In genomic region chr1:21539486-21539885, GRCm38 (mm10) we compare ENCODE assay signal across 30 mouse cellular contexts.
DNase-seq lines count a peak whose midpoint lies in the region; TF ChIP-seq lines count a peak whose summit lies in the region.
"Had no signal": no experiment of that assay in that cellular context is flagged by ENCODE, and none has a peak within 500 bp of the region (broad histone marks: within the 10 kb centered on the region; RNA-seq: fewer than 3 reads in every experiment).

No protein-coding gene starts in this region.

- TF ChIP-seq POLR2A in cerebellum, adult 2 months (IDR thresholded peaks at IDR 0.05; ENCODE audit: borderline replicate concordance, insufficient read depth, low read length): no peak

- 80% methylated on average over 2 of the region's 2 CpGs for WGBS in cerebellum, adult 2 months

- H3K4me1 ChIP-seq in cerebellum, adult 2 months (ENCODE audit: control insufficient read depth, insufficient read depth, low read length): no peaks in the 10 kb centered on the region
- H3K4me1 ChIP-seq: embryonic facial prominence, embryonic 10.5 days; embryonic facial prominence, embryonic 13.5 days; forebrain, embryonic 12.5 days had no signal

- intact Hi-C loops in left cerebral cortex, postnatal 10 days (cut with DNase I): no loop called here

- no peak for TF ChIP-seq CTCF in cerebellum, adult 2 months (IDR thresholded peaks at IDR 0.05; ENCODE audit: borderline replicate concordance, insufficient read depth, low read depth, low read length)

- no peaks in the 10 kb centered on the region for H3K27me3 ChIP-seq in cerebellum, adult 2 months (ENCODE audit: control insufficient read depth, insufficient read depth, low read length)
- H3K27me3 ChIP-seq: CH12.LX; embryonic facial prominence, embryonic 13.5 days; forebrain, embryonic 12.5 days; forebrain, embryonic 15.5 days; heart, embryonic 13.5 days; Patski had no signal

- H3K27ac ChIP-seq in cerebellum, adult 2 months (ENCODE audit: insufficient read depth, low read length): no peak overlapping the region
- H3K27ac ChIP-seq: embryonic facial prominence, embryonic 10.5 days; embryonic facial prominence, embryonic 13.5 days; forebrain, embryonic 12.5 days; forebrain, embryonic 15.5 days; heart, adult 2 months; heart, embryonic 10.5 days; heart, embryonic 13.5 days; hindbrain, embryonic 14.5 days; hindbrain, postnatal 0 days had no signal

- H3K4me3 ChIP-seq in cerebellum, adult 2 months (replicated peaks; ENCODE audit: insufficient read depth, low read depth, low read length): no peak overlapping the region
- H3K4me3 ChIP-seq: embryonic facial prominence, embryonic 10.5 days; embryonic facial prominence, embryonic 13.5 days; erythroblast, embryonic 14.5 days; forebrain, embryonic 12.5 days; forebrain, embryonic 15.5 days; heart, adult 2 months; heart, embryonic 10.5 days; heart, embryonic 13.5 days had no signal

- DNase-seq in frontal cortex, adult 2 months (ENCODE audit: extremely low spot score in 1 of 2, low spot score in 1 of 2): peak; percentile 41 to 57
- DNase-seq in frontal cortex, postnatal 10 days (ENCODE audit: low spot score in 2 of 2): no peak
- peak; percentile 26 to 55 for DNase-seq in left cerebral cortex, adult 18-20 months (ENCODE audit: low spot score in 2 of 2)
- DNase-seq in left cerebral cortex, postnatal 10 days (ENCODE audit: extremely low spot score in 1 of 2, low spot score in 2 of 2): no peak
- peak; percentile 77 for DNase-seq in brain, adult 2 months (ENCODE audit: low read depth, low spot score)
- peak; percentile 71 for DNase-seq in telencephalon, adult 2 months (ENCODE audit: low read depth, low spot score)
- DNase-seq in cerebellum, adult 2 months: no peak
- DNase-seq: adrenal gland, postnatal 10 days; adrenal gland, postnatal 36 days; B cell, adult 2 months; cerebellum, adult 11 months; cerebellum, adult 8-10 months; cerebellum, postnatal 10 days; cerebellum, postnatal 36 days; embryo, embryonic 11 days; gastrocnemius, postnatal 25 days; heart, adult 2 months; heart, postnatal 14 days; heart, postnatal 4 days had no signal

Comparison
In these comparisons a context has a peak if more than half of its experiments do, and no peak if none do; other contexts are left out.
1. DNase-seq: peak in frontal cortex, adult 2 months (2 of 2), left cerebral cortex, adult 18-20 months (2 of 2), brain, adult 2 months (single experiment) and telencephalon, adult 2 months (single experiment); none in frontal cortex, postnatal 10 days (0 of 2), left cerebral cortex, postnatal 10 days (0 of 2) and cerebellum, adult 2 months (0 of 2).